Mouse (Mus musculus) cerebellum, adult 2 months (tissue): Measurements from ENCODE around the gene Rybp.

Source experiments
- CTCF ChIP-seq: fragments of 200-500 bp; IDR thresholded peaks from 2 replicates; pipeline ENCODE4 v1.5.1; 2011; ENCODE audit warnings: low read depth, mild to moderate bottlenecking, control low read depth, low read length, moderate library complexity, borderline replicate concordance; ENCODE audit not compliant: insufficient read depth
- POLR2A ChIP-seq: fragments of 200-500 bp; IDR thresholded peaks from 2 replicates; pipeline ENCODE4 v1.6.1; 2011; ENCODE audit warnings: low read length, control low read depth, borderline replicate concordance; ENCODE audit not compliant: insufficient read depth

GRCm38 (mm10) chr6:100221803-100222202 lies 65.5 kb downstream of the Rybp start:
- TF ChIP-seq CTCF (no peak), POLR2A (no peak)
